Mouse (Mus musculus): ENCODE data around the gene Gcn1l1. TPM values are rescaled to one million over a fixed set of nuclear protein-coding genes. Genes with fewer than 3 reads are reported as not detected.
A peak's percentile ranks its signal among the peaks of the same experiment; 100 is the strongest.

The Gcn1l1 gene
- polyA plus RNA-seq, 1 experiment from 2014 or later = 58.8 TPM

DNA sequence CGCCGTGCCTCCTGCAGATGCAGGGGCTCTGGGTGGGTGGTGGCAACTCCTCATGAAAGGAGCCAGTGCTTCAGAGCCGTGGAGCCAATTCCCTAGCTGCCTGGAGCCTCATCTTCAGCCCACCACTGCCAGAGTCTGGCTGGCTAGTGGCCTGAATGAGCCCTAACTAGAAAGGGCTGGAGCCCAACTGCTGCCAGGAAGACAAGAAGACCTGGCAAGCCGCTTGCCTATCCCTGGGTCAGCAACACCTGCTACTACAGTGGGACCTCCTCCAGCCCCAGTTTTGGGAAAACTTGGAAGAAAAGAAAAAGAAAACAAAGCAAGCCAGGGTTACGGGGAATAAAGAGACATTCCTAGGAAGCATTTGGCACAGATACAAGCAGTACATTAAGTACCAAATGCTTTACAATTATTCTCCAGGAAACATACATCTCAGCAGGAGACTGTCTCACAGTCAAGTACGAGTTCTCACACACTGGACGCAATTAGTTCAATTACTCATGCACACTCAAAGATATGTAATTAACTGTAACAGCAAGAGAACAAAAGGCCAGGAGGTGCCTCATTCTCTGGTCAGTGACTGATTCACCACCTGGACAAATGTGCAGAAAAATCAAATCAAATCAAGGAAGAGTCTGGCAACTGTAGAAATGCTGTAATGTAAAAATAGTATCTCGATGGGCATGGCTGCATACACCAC lies 101.5 kb downstream of the Gcn1l1 start:
- DNase-seq = no peak
- 57% methylated on average over 8 of the region's 8 CpGs for WGBS
- Histone ChIP-seq H3K9me3 (ENCODE audit: low read depth, low read length) (no peaks in the 10 kb centered on the region), H3K4me2 (no peak overlapping the region), H3K27me3 (ENCODE audit: insufficient read depth, low read length) (no peaks in the 10 kb centered on the region), H3K9ac (no peak overlapping the region), H3K4me3 (ENCODE audit: low read depth, low read length) (no peak overlapping the region), H3K4me1 (ENCODE audit: insufficient read depth) (no peaks in the 10 kb centered on the region), H3K27ac (ENCODE audit: low read depth) (no peak overlapping the region), H3K36me3 (ENCODE audit: insufficient read depth) (no peaks in the 10 kb centered on the region)
- ATAC-seq (ENCODE audit: insufficient read depth) = no peak
- no peak for TF ChIP-seq CTCF (IDR thresholded peaks at IDR 0.05; ENCODE audit: low read depth)

DNA sequence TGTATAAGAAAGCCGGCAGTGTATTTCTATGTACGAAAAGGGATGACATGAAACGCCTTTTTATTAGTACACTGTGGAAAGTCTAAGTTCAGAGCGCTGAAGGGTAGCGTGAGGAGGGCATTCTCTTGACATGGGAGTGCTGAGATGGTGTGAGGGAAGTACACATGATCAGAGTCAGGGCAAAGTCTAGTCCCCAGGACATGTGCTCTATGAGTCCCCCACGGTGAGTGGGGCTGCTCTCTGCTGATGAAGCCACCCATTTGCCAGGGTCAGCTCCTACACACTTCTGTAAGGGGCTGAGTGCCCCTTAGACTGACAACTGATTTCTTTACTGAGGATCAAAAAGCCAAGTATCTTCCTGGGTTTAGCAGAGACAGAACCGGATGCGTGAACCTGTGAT lies 102.2 kb downstream of the Gcn1l1 start:
- Histone ChIP-seq H3K4me2 (no peak overlapping the region), H3K9ac (no peak overlapping the region), H3K27ac (ENCODE audit: low read depth) (no peak overlapping the region), H3K9me3 (ENCODE audit: low read depth, low read length) (no peaks in the 10 kb centered on the region), H3K4me1 (ENCODE audit: insufficient read depth) (no peaks in the 10 kb centered on the region), H3K36me3 (ENCODE audit: insufficient read depth) (no peaks in the 10 kb centered on the region), H3K27me3 (ENCODE audit: insufficient read depth, low read length) (no peaks in the 10 kb centered on the region), H3K4me3 (ENCODE audit: low read depth, low read length) (no peak overlapping the region)
- no peak for TF ChIP-seq CTCF (IDR thresholded peaks at IDR 0.05; ENCODE audit: low read depth)
- ATAC-seq (ENCODE audit: insufficient read depth) = no peak
- no peak for DNase-seq
- WGBS = 70% methylated on average over 8 of the region's 8 CpGs

DNA sequence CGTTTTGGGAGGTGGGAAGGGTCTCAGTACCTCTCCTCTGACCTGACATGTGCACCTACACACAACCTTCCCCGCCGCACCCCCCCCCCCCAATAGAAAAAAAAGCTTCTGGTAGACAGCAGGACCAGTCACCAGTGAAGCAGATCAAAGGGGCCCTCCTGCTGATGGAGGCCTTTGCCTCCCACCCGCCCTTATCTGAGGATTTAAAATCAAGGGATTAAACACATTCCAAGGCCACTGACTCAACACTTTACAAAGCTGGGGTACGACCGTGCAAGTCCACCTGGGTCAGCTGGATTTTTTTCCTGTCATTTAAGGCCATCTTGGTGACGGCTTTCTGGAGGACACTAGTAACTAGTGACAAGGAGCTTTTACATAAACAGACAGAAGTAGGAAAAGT lies 102.8 kb downstream of the Gcn1l1 start:
- H3K4me1 ChIP-seq (ENCODE audit: insufficient read depth) = no peaks in the 10 kb centered on the region
- no peaks in the 10 kb centered on the region for H3K27me3 ChIP-seq (ENCODE audit: insufficient read depth, low read length)
- ATAC-seq (ENCODE audit: insufficient read depth) (peak; percentile 52; the same call in 1 of the 2 replicates), DNase-seq (no peak)
- no peak overlapping the region for H3K27ac ChIP-seq (ENCODE audit: low read depth)
- no peaks in the 10 kb centered on the region for H3K9me3 ChIP-seq (ENCODE audit: low read depth, low read length)
- TF ChIP-seq CTCF (IDR thresholded peaks at IDR 0.05; ENCODE audit: low read depth) = no peak
- 7% methylated on average over 7 of the region's 7 CpGs for WGBS
- H3K9ac ChIP-seq = no peak overlapping the region
- no peak overlapping the region for H3K4me2 ChIP-seq
- H3K36me3 ChIP-seq (ENCODE audit: insufficient read depth) = no peaks in the 10 kb centered on the region
- H3K4me3 ChIP-seq (ENCODE audit: low read depth, low read length) = no peak overlapping the region

DNA sequence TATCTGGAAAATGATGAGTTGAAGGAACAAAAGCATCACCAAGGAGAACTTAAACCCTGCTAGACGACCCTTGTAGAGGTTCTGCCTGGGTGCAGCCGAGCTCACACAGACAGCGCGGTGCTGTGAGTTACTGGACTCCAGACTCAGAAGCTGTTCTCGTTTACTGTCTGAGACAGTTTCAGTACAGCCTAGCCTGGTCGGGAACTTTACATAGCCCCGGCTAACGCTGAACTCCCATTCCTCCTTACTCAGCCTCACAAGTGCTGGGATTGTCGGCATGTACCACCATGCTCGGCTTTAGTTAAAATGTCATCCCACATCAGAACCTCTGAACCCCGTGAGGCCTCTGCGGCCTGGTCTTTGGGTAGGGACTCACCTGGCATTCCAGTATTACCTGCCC lies 103.9 kb downstream of the Gcn1l1 start:
- no peaks in the 10 kb centered on the region for H3K9me3 ChIP-seq (ENCODE audit: low read depth, low read length)
- H3K27me3 ChIP-seq (ENCODE audit: insufficient read depth, low read length) = no peaks in the 10 kb centered on the region
- no peak overlapping the region for H3K27ac ChIP-seq (ENCODE audit: low read depth)
- WGBS = 83% methylated on average over 12 of the region's 12 CpGs
- H3K9ac ChIP-seq = no peak overlapping the region
- no peaks in the 10 kb centered on the region for H3K4me1 ChIP-seq (ENCODE audit: insufficient read depth)
- H3K4me2 ChIP-seq = no peak overlapping the region
- no peak for ATAC-seq (ENCODE audit: insufficient read depth)
- TF ChIP-seq CTCF (IDR thresholded peaks at IDR 0.05; ENCODE audit: low read depth) = no peak
- no peaks in the 10 kb centered on the region for H3K36me3 ChIP-seq (ENCODE audit: insufficient read depth)
- no peak overlapping the region for H3K4me3 ChIP-seq (ENCODE audit: low read depth, low read length)
- no peak for DNase-seq

DNA sequence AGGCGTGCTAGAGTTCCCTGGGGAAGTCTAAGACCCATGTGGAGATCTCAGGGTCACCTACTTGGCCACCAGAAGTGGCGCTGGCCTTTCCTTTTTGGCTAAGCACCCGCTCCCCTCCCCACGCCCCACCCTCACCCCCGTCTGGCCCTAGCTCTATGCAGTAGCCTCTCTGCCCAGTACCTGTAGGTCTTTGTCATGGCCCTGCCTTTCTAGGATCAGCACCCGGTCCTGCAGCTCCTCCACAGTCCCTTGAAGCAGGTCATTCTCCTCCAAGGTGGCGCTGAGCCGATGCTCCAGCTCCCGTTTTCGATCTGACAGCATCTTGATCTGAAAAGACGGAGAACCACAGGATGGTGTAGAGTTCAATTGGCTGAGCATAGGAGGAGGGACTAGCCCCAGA lies 104.9 kb downstream of the Gcn1l1 start:
- Histone ChIP-seq H3K27me3 (ENCODE audit: insufficient read depth, low read length) (no peaks in the 10 kb centered on the region), H3K4me1 (ENCODE audit: insufficient read depth) (no peaks in the 10 kb centered on the region), H3K4me2 (no peak overlapping the region), H3K4me3 (ENCODE audit: low read depth, low read length) (no peak overlapping the region), H3K9me3 (ENCODE audit: low read depth, low read length) (no peaks in the 10 kb centered on the region), H3K9ac (no peak overlapping the region), H3K36me3 (ENCODE audit: insufficient read depth) (no peaks in the 10 kb centered on the region), H3K27ac (ENCODE audit: low read depth) (no peak overlapping the region)
- DNase-seq = no peak
- no peak for TF ChIP-seq CTCF (IDR thresholded peaks at IDR 0.05; ENCODE audit: low read depth)
- 81% methylated on average over 11 of the region's 11 CpGs for WGBS
- ATAC-seq (ENCODE audit: insufficient read depth) = no peak

DNA sequence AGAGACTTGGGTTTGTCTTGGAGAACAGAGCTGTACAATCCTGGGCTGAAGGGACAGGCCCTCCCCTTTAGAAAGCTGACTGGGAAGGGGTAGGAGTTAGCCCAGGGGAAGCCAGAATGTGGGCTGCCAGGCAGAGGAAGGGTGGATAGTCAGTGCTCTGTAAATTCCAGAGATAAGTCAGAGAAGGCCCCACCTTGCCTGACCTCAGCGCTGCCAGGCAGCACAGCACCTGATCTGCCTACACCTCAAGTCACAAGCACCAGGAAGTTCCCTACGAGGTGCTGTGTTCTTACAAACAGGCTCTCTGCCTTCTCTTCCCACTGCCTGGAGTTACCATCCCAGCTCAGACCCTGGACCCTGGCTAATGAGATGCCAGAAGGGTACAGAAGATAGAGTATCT lies 105.4 kb downstream of the Gcn1l1 start:
- no peak; the same call in 1 of the 2 replicates for ATAC-seq (ENCODE audit: insufficient read depth)

DNA sequence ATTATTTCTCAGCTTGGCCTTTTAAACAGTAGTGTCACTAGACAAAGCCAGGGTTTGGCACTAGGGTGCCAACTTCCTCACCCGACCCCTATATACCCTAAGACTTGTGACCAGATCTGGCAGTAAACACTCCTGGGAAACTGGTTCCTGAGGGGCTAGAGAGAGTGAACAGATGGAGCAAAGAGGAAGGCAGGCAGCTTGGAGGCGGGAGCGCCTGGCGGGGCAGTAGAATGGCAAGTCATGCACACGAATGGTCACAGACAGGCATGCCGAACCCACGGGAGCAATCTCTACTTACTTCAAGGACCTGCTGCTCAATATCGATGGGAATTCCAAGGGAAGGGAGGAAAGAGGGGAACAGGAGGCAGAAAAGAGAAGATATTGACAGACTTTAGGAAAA lies 106.8 kb downstream of the Gcn1l1 start:
- H3K27me3 ChIP-seq (ENCODE audit: insufficient read depth, low read length) = no peaks in the 10 kb centered on the region

More for the DNA sequence above, 105.4 kb downstream of the Gcn1l1 start:
- WGBS = 47% methylated on average over 2 of the region's 2 CpGs
- no peak for DNase-seq
- Histone ChIP-seq H3K27ac (ENCODE audit: low read depth) (no peak overlapping the region), H3K9ac (no peak overlapping the region), H3K4me3 (ENCODE audit: low read depth, low read length) (no peak overlapping the region), H3K9me3 (ENCODE audit: low read depth, low read length) (no peaks in the 10 kb centered on the region), H3K4me1 (ENCODE audit: insufficient read depth) (no peaks in the 10 kb centered on the region), H3K4me2 (no peak overlapping the region), H3K36me3 (ENCODE audit: insufficient read depth) (no peaks in the 10 kb centered on the region), H3K27me3 (ENCODE audit: insufficient read depth, low read length) (no peaks in the 10 kb centered on the region)
- no peak for TF ChIP-seq CTCF (IDR thresholded peaks at IDR 0.05; ENCODE audit: low read depth)

More for the DNA sequence above, 106.8 kb downstream of the Gcn1l1 start:
- no peak overlapping the region for H3K4me2 ChIP-seq
- no peak overlapping the region for H3K9ac ChIP-seq
- H3K4me1 ChIP-seq (ENCODE audit: insufficient read depth) = no peaks in the 10 kb centered on the region
- no peak for DNase-seq
- H3K4me3 ChIP-seq (ENCODE audit: low read depth, low read length) = no peak overlapping the region
- no peak for ATAC-seq (ENCODE audit: insufficient read depth)
- no peak for TF ChIP-seq CTCF (IDR thresholded peaks at IDR 0.05; ENCODE audit: low read depth)
- no peaks in the 10 kb centered on the region for H3K9me3 ChIP-seq (ENCODE audit: low read depth, low read length)
- no peaks in the 10 kb centered on the region for H3K36me3 ChIP-seq (ENCODE audit: insufficient read depth)
- WGBS = 55% methylated on average over 8 of the region's 8 CpGs
- H3K27ac ChIP-seq (ENCODE audit: low read depth) = no peak overlapping the region

Small RNAs within 50 kb of the gene (microRNA-seq; reads per million reads assigned to microRNA genes)
- gene Mir7029 (ENCODE audit: borderline number of aligned reads) (not detected), gene Mir7030 (ENCODE audit: borderline number of aligned reads) (not detected)

Other genes with a start within 250 kb of the Gcn1l1 start
- 286 and 291 TPM in 2 replicates for gene Srsf9, start 238.1 kb upstream of the Gcn1l1 start, polyA plus RNA-seq (2014; fragmentation: Nextera tagmentation; extraction: Ambion mirVana)
- gene Gatc, start 224.1 kb upstream of the Gcn1l1 start, polyA plus RNA-seq (2014; fragmentation: Nextera tagmentation; extraction: Ambion mirVana) = 35.0 and 37.5 TPM in 2 replicates
- 61.9 and 62.6 TPM in 2 replicates for gene Triap1, start 224.0 kb upstream of the Gcn1l1 start, polyA plus RNA-seq (2014; fragmentation: Nextera tagmentation; extraction: Ambion mirVana)
- 842 and 846 TPM in 2 replicates for gene Cox6a1, start 216.3 kb upstream of the Gcn1l1 start, polyA plus RNA-seq (2014; fragmentation: Nextera tagmentation; extraction: Ambion mirVana)
- gene Msi1, start 135.7 kb upstream of the Gcn1l1 start, polyA plus RNA-seq (2014; fragmentation: Nextera tagmentation; extraction: Ambion mirVana) = 17.1 and 21.2 TPM in 2 replicates
- 4.5 and 5.6 TPM in 2 replicates for gene Pla2g1b, start 99.0 kb upstream of the Gcn1l1 start, polyA plus RNA-seq (2014; fragmentation: Nextera tagmentation; extraction: Ambion mirVana)
- gene Sirt4, start 80.5 kb upstream of the Gcn1l1 start, polyA plus RNA-seq (2014; fragmentation: Nextera tagmentation; extraction: Ambion mirVana) = 22.8 and 23.9 TPM in 2 replicates
- gene Pxn, start 58.6 kb upstream of the Gcn1l1 start, polyA plus RNA-seq (2014; fragmentation: Nextera tagmentation; extraction: Ambion mirVana) = 22.3 and 25.2 TPM in 2 replicates
- gene Rplp0, start 5.8 kb upstream of the Gcn1l1 start, polyA plus RNA-seq (2014; fragmentation: Nextera tagmentation; extraction: Ambion mirVana) = 1,859 and 1,954 TPM in 2 replicates
- gene Rab35, start 66.7 kb downstream of the Gcn1l1 start, polyA plus RNA-seq (2014; fragmentation: Nextera tagmentation; extraction: Ambion mirVana) = 18.8 and 19.9 TPM in 2 replicates
- 10.7 and 11.1 TPM in 2 replicates for gene Bicdl1, start 166.4 kb downstream of the Gcn1l1 start, polyA plus RNA-seq (2014; fragmentation: Nextera tagmentation; extraction: Ambion mirVana)

Measured in lung, embryonic 14.5 days (tissue).